ENCODE assay signal across 28 mouse cellular contexts in genomic region chr8:12064664-12065063, GRCm38 (mm10).
"Had no signal": no experiment of that assay in that cellular context is flagged by ENCODE, and none has a peak within 500 bp of the region (broad histone marks: within the 10 kb centered on the region; RNA-seq: fewer than 3 reads in every experiment).

No protein-coding gene starts in this region.

- H3K36me3 ChIP-seq: embryonic facial prominence, embryonic 10.5 days; embryonic facial prominence, embryonic 12.5 days; embryonic facial prominence, embryonic 13.5 days; embryonic facial prominence, embryonic 15.5 days; forebrain, embryonic 10.5 days; forebrain, embryonic 12.5 days; forebrain, embryonic 15.5 days had no signal

- H3K4me1 ChIP-seq: embryonic facial prominence, embryonic 10.5 days; embryonic facial prominence, embryonic 12.5 days; embryonic facial prominence, embryonic 13.5 days; embryonic facial prominence, embryonic 15.5 days had no signal

- H3K4me3 ChIP-seq: embryonic facial prominence, embryonic 10.5 days; embryonic facial prominence, embryonic 12.5 days; embryonic facial prominence, embryonic 13.5 days; embryonic facial prominence, embryonic 15.5 days; erythroblast, embryonic 14.5 days; forebrain, embryonic 10.5 days; forebrain, embryonic 12.5 days; forebrain, embryonic 13.5 days; forebrain, embryonic 15.5 days; gastrocnemius, adult 2 months; heart, adult 2 months had no signal

- ATAC-seq: forebrain, embryonic 13.5 days; forebrain, embryonic 14.5 days; forebrain, embryonic 15.5 days; forebrain, embryonic 16.5 days; forebrain, postnatal 0 days had no signal

- H3K9me3 ChIP-seq: embryonic facial prominence, embryonic 10.5 days; embryonic facial prominence, embryonic 12.5 days; embryonic facial prominence, embryonic 13.5 days; embryonic facial prominence, embryonic 15.5 days; forebrain, embryonic 10.5 days; forebrain, embryonic 12.5 days; forebrain, embryonic 13.5 days; forebrain, embryonic 15.5 days had no signal

- DNase-seq: cerebellum, adult 8-10 months; cerebellum, adult 9-10 months; cerebellum, adult 9-11 months; cerebellum, postnatal 10 days; cerebellum, postnatal 14 days; cerebellum, postnatal 25 days; cerebellum, postnatal 36 days; embryo, embryonic 11 days; forebrain, postnatal 0 days; gastrocnemius, adult 2 months; gastrocnemius, postnatal 10 days; gastrocnemius, postnatal 14 days; gastrocnemius, postnatal 25 days; gastrocnemius, postnatal 36 days; heart, adult 11 months; heart, adult 18-20 months; heart, adult 2 months had no signal

- H3K9ac ChIP-seq: embryonic facial prominence, embryonic 12.5 days; embryonic facial prominence, embryonic 13.5 days; embryonic facial prominence, embryonic 15.5 days; forebrain, embryonic 12.5 days; forebrain, embryonic 13.5 days; forebrain, embryonic 15.5 days; forebrain, postnatal 0 days had no signal

- H3K4me2 ChIP-seq: embryonic facial prominence, embryonic 12.5 days; embryonic facial prominence, embryonic 13.5 days; embryonic facial prominence, embryonic 15.5 days; forebrain, embryonic 12.5 days; forebrain, embryonic 13.5 days; forebrain, embryonic 15.5 days had no signal

- H3K27ac ChIP-seq: embryonic facial prominence, embryonic 10.5 days; embryonic facial prominence, embryonic 12.5 days; embryonic facial prominence, embryonic 13.5 days; embryonic facial prominence, embryonic 15.5 days; forebrain, embryonic 10.5 days; forebrain, embryonic 12.5 days; forebrain, embryonic 13.5 days; forebrain, embryonic 15.5 days; gastrocnemius, adult 2 months; heart, adult 2 months had no signal

- H3K27me3 ChIP-seq: embryonic facial prominence, embryonic 12.5 days had no signal
